25 mouse cellular contexts compared by ENCODE assay signal in the genomic region with DNA sequence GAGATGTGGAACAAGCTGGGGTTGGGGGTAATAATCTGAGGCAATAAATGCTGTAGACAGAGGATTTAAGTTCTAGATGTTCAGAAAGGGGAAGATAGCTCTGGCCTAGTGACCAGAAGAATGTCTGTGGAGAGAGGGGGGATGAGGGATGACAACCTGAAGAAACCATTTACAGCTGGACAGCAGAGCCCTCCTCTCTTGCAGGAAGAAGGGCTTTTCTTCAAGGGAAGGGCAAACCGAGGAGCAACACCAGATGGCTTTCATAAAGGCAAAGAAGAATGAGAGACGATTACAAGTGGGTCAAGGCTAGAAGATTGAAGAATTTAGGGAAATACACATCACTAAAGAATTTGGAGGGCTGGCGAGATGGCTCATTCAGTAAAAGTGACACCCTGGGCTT. TPM values are rescaled to one million over a fixed set of nuclear protein-coding genes. Genes with fewer than 3 reads are reported as not detected.
"Had no signal": no experiment of that assay in that cellular context is flagged by ENCODE, and none has a peak within 500 bp of the region (broad histone marks: within the 10 kb centered on the region; RNA-seq: fewer than 3 reads in every experiment).

No protein-coding gene starts in this region.

- H3K36me3 ChIP-seq: limb, embryonic 12.5 days; limb, embryonic 15.5 days; midbrain, embryonic 13.5 days; neural tube, embryonic 13.5 days had no signal

- H3K4me2 ChIP-seq: limb, embryonic 12.5 days; limb, embryonic 15.5 days; liver, embryonic 11.5 days; lung, embryonic 14.5 days; midbrain, embryonic 13.5 days; neural tube, embryonic 13.5 days had no signal

- H3K27me3 ChIP-seq: limb, embryonic 15.5 days; midbrain, embryonic 13.5 days had no signal

- DNase-seq: kidney, adult 8-10 months; kidney, postnatal 25 days; layer of hippocampus, postnatal 36 days; liver, postnatal 0 days; lung, embryonic 14.5 days; retina, postnatal 1 day; right cerebral cortex, postnatal 25 days; spleen, adult 18-20 months; thymus, adult 18-20 months; thymus, postnatal 36 days had no signal

- ATAC-seq: intestine, embryonic 16.5 days; liver, postnatal 0 days; lung, postnatal 0 days; midbrain, embryonic 13.5 days; midbrain, embryonic 16.5 days had no signal

- H3K4me3 ChIP-seq: left cerebral cortex, adult 2 months; limb, embryonic 12.5 days; limb, embryonic 15.5 days; midbrain, embryonic 13.5 days; myocyte; neural tube, embryonic 13.5 days had no signal

- H3K9me3 ChIP-seq: limb, embryonic 12.5 days; limb, embryonic 15.5 days; midbrain, embryonic 13.5 days; neural tube, embryonic 13.5 days had no signal

- H3K9ac ChIP-seq: limb, embryonic 12.5 days; limb, embryonic 15.5 days; liver, embryonic 14.5 days; liver, postnatal 0 days; lung, embryonic 14.5 days; midbrain, embryonic 13.5 days; neural tube, embryonic 13.5 days had no signal

- H3K27ac ChIP-seq: left cerebral cortex, adult 2 months; limb, embryonic 12.5 days; limb, embryonic 15.5 days; liver, embryonic 14.5 days; macrophage; midbrain, embryonic 13.5 days; neural tube, embryonic 13.5 days had no signal

RNA-seq across cellular contexts. Expression of gene Fbn1, which starts 6.6 kb away (rescaled TPM):
- total RNA-seq: monocyte, adult 5-6 weeks had no signal

RNA-seq across cellular contexts. Expression of gene Gm9913, which starts 9.5 kb away (rescaled TPM):
- total RNA-seq: megakaryocyte, adult 5-6 weeks; monocyte, adult 5-6 weeks; neutrophil, adult 5-6 weeks had no signal
- polyA plus RNA-seq: liver, embryonic 14.5 days; liver, postnatal 0 days; macrophage; neural tube, embryonic 13.5 days had no signal
